Mouse (Mus musculus): ENCODE measurements around the gene Fam19a2. TPM values are rescaled to one million over a fixed set of nuclear protein-coding genes. Genes with fewer than 3 reads are reported as not detected.

The Fam19a2 gene
- polyA plus RNA-seq, 1 experiment, result 0.01 TPM

DNA sequence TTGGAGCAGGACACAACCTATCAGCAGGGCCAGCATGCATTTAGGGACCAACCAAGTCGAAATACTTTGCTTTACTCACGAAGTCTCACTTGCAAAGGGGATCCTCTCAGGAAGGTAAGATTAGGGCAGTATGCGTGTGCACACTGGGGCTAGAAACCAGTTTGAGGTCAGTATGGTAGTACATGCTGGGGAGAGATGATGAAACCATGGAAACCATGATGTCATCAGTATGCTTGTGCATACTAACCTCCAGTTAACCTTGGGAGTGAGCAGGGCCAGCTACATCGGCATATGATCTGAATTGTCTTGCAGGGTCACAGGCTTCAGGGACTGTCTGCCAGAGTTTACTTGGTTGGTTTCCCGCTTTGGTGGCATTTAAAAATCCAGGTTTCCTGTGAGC, 77.5 kb downstream of the Fam19a2 start:
- TF ChIP-seq MYOD1 (IDR thresholded peaks at IDR 0.05; ENCODE audit: control insufficient read depth in 1 of 3, insufficient read length in 2 of 3, low read depth in 2 of 3), result no peak
- TF ChIP-seq CEBPB (IDR thresholded peaks at IDR 0.05; ENCODE audit: insufficient read depth, poor library complexity, severe bottlenecking), result no peak
- TF ChIP-seq E2F4 (IDR thresholded peaks at IDR 0.05; ENCODE audit: insufficient read depth), result no peak
- TF ChIP-seq MAX (IDR thresholded peaks at IDR 0.05; ENCODE audit: low read depth), result no peak
- no peak for TF ChIP-seq POLR2AphosphoS2 (IDR thresholded peaks at IDR 0.05; ENCODE audit: insufficient read length, low read depth)
- no peak for TF ChIP-seq MYOG (IDR thresholded peaks at IDR 0.05; ENCODE audit: control insufficient read depth in 1 of 3, insufficient read depth in 1 of 3, insufficient read length in 2 of 3, low read depth in 2 of 3)
- no peak for TF ChIP-seq SRF (IDR thresholded peaks at IDR 0.05; ENCODE audit: control insufficient read depth, insufficient read length, low read depth)
- no peak for TF ChIP-seq TCF3 (IDR thresholded peaks at IDR 0.05; ENCODE audit: insufficient read length, low read depth)
- TF ChIP-seq TCF12 (IDR thresholded peaks at IDR 0.05; ENCODE audit: insufficient read depth, poor library complexity, severe bottlenecking), result no peak
- no peak overlapping the region for H3K4me3 ChIP-seq
- H3K36me3 ChIP-seq (ENCODE audit: control insufficient read depth, insufficient read depth), result no peaks in the 10 kb centered on the region
- H3K79me2 ChIP-seq (ENCODE audit: control insufficient read depth, insufficient read depth), result no peaks in the 10 kb centered on the region
- H3K4me2 ChIP-seq (ENCODE audit: low read depth), result no peak overlapping the region
- H3K27me3 ChIP-seq (ENCODE audit: control insufficient read depth, insufficient read depth, insufficient read length), result no peaks in the 10 kb centered on the region
- no peak overlapping the region for H3ac ChIP-seq (ENCODE audit: control insufficient read depth, insufficient read length)

DNA sequence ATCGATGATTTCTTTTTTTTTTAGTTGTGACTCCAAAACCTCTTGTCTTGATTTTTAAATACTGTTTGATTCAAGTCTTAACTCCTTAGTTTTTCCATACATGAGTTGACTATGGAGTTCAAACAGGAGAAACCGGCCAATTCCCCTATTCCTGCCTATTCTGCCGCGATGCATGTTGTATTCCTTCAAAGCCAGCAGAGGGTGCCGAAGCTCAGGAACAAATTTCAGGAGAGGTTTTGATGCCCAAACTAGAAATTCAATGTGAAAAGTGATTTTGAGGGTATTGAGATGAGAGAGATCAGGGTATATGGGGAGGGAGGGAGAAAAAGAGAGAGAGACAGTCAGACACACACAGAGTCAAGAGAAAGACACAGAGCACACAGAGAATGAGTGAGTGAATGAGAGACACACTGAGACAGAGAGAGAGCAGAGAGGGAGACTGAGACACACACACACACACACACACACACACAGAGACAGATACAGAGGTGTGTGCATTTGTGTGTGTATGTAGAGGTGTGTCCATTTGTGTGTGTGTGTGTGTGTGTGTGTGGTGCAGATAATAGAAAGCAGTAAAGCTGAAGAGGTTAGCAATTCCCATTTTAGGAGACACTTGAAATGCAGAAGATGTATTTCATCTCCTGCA, 78.9 kb downstream of the Fam19a2 start:
- H3K36me3 ChIP-seq (ENCODE audit: control insufficient read depth, insufficient read depth), result no peaks in the 10 kb centered on the region
- no peaks in the 10 kb centered on the region for H3K79me2 ChIP-seq (ENCODE audit: control insufficient read depth, insufficient read depth)
- TF ChIP-seq SRF (IDR thresholded peaks at IDR 0.05; ENCODE audit: control insufficient read depth, insufficient read length, low read depth), result no peak
- TF ChIP-seq USF1 (IDR thresholded peaks at IDR 0.05; ENCODE audit: low read depth), result no peak
- no peak for TF ChIP-seq REST (IDR thresholded peaks at IDR 0.05; ENCODE audit: insufficient read depth, insufficient read length)
- no peak for TF ChIP-seq MYOG (IDR thresholded peaks at IDR 0.05; ENCODE audit: control insufficient read depth in 1 of 3, insufficient read depth in 1 of 3, insufficient read length in 2 of 3, low read depth in 2 of 3)
- no peak overlapping the region for H3K4me2 ChIP-seq (ENCODE audit: low read depth)
- no peaks in the 10 kb centered on the region for H3K27me3 ChIP-seq (ENCODE audit: control insufficient read depth, insufficient read depth, insufficient read length)
- no peak overlapping the region for H3K4me3 ChIP-seq
- H3ac ChIP-seq (ENCODE audit: control insufficient read depth, insufficient read length), result no peak overlapping the region

DNA sequence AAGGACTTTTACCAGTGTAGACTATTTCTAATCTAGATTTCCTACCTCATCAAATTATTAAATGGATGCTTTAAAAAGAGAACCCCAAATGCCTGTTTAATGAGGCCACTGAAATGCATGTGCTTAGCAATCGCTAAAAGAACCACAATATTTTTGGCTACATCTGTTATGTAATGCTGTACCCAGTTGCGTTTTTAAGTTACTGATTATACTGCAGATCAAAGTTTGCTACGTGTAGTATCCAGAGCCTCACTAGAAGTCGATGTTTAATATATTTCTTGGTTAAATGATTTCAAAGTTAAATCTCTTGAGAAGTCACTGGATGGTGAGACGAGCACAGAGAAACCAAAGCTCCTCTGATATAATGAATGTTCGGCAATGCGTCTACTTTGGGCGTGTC, 82.5 kb downstream of the Fam19a2 start:
- Histone ChIP-seq H3K79me2 (ENCODE audit: control insufficient read depth, insufficient read depth) (no peaks in the 10 kb centered on the region), H3K4me2 (ENCODE audit: low read depth) (no peak overlapping the region), H3K27me3 (ENCODE audit: control insufficient read depth, insufficient read depth, insufficient read length) (no peaks in the 10 kb centered on the region), H3K4me3 (no peak overlapping the region), H3ac (ENCODE audit: control insufficient read depth, insufficient read length) (no peak overlapping the region), H3K36me3 (ENCODE audit: control insufficient read depth, insufficient read depth) (no peaks in the 10 kb centered on the region)
- no peak for TF ChIP-seq REST (IDR thresholded peaks at IDR 0.05; ENCODE audit: insufficient read depth, insufficient read length)
- TF ChIP-seq POLR2AphosphoS2 (IDR thresholded peaks at IDR 0.05; ENCODE audit: insufficient read length, low read depth), result no peak
- no peak for TF ChIP-seq CEBPB (IDR thresholded peaks at IDR 0.05; ENCODE audit: insufficient read depth, poor library complexity, severe bottlenecking)
- no peak for TF ChIP-seq TCF12 (IDR thresholded peaks at IDR 0.05; ENCODE audit: insufficient read depth, poor library complexity, severe bottlenecking)
- no peak for TF ChIP-seq MYOD1 (IDR thresholded peaks at IDR 0.05; ENCODE audit: control insufficient read depth in 1 of 3, insufficient read length in 2 of 3, low read depth in 2 of 3)
- TF ChIP-seq MAX (IDR thresholded peaks at IDR 0.05; ENCODE audit: low read depth), result no peak
- no peak for TF ChIP-seq TCF3 (IDR thresholded peaks at IDR 0.05; ENCODE audit: insufficient read length, low read depth)
- TF ChIP-seq SRF (IDR thresholded peaks at IDR 0.05; ENCODE audit: control insufficient read depth, insufficient read length, low read depth), result no peak
- TF ChIP-seq MYOG (IDR thresholded peaks at IDR 0.05; ENCODE audit: control insufficient read depth in 1 of 3, insufficient read depth in 1 of 3, insufficient read length in 2 of 3, low read depth in 2 of 3), result no peak
- TF ChIP-seq POLR2A (IDR thresholded peaks at IDR 0.05; ENCODE audit: insufficient read length, low read depth), result no peak
- TF ChIP-seq E2F4 (IDR thresholded peaks at IDR 0.05; ENCODE audit: insufficient read depth), result no peak
- no peak for TF ChIP-seq USF1 (IDR thresholded peaks at IDR 0.05; ENCODE audit: low read depth)

DNA sequence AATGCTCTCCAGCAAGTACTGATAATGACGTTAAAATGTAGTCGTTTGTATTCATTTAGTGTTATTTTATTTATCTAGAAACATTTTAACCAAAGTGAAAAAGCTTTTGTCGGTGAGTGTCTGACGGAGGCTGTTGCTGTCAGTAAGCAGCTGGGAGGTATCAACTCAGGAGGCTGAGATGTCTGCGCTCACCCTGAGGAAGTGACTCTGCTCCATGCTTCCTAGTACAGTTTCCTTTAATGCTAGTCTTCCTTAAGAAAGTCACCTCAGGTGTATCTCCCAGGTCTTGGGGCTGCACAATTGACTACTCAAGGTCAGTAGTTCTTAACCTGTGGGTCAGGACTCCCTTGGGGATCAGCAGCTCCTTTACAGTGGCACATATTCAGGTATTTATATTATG, 89.9 kb downstream of the Fam19a2 start:
- H3K36me3 ChIP-seq (ENCODE audit: control insufficient read depth, insufficient read depth), result no peaks in the 10 kb centered on the region
- no peak for TF ChIP-seq TCF3 (IDR thresholded peaks at IDR 0.05; ENCODE audit: insufficient read length, low read depth)
- TF ChIP-seq MYOG (IDR thresholded peaks at IDR 0.05; ENCODE audit: control insufficient read depth in 1 of 3, insufficient read depth in 1 of 3, insufficient read length in 2 of 3, low read depth in 2 of 3), result no peak
- no peak for TF ChIP-seq MAX (IDR thresholded peaks at IDR 0.05; ENCODE audit: low read depth)
- TF ChIP-seq POLR2AphosphoS2 (IDR thresholded peaks at IDR 0.05; ENCODE audit: insufficient read length, low read depth), result no peak
- TF ChIP-seq POLR2A (IDR thresholded peaks at IDR 0.05; ENCODE audit: insufficient read length, low read depth), result no peak
- no peak for TF ChIP-seq SRF (IDR thresholded peaks at IDR 0.05; ENCODE audit: control insufficient read depth, insufficient read length, low read depth)
- TF ChIP-seq CEBPB (IDR thresholded peaks at IDR 0.05; ENCODE audit: insufficient read depth, poor library complexity, severe bottlenecking), result no peak
- no peak for TF ChIP-seq REST (IDR thresholded peaks at IDR 0.05; ENCODE audit: insufficient read depth, insufficient read length)
- TF ChIP-seq E2F4 (IDR thresholded peaks at IDR 0.05; ENCODE audit: insufficient read depth), result no peak
- TF ChIP-seq TCF12 (IDR thresholded peaks at IDR 0.05; ENCODE audit: insufficient read depth, poor library complexity, severe bottlenecking), result no peak
- no peak for TF ChIP-seq USF1 (IDR thresholded peaks at IDR 0.05; ENCODE audit: low read depth)
- no peak for TF ChIP-seq MYOD1 (IDR thresholded peaks at IDR 0.05; ENCODE audit: control insufficient read depth in 1 of 3, insufficient read length in 2 of 3, low read depth in 2 of 3)
- no peaks in the 10 kb centered on the region for H3K79me2 ChIP-seq (ENCODE audit: control insufficient read depth, insufficient read depth)
- no peak overlapping the region for H3K4me3 ChIP-seq
- H3K4me2 ChIP-seq (ENCODE audit: low read depth), result no peak overlapping the region
- H3K27me3 ChIP-seq (ENCODE audit: control insufficient read depth, insufficient read depth, insufficient read length), result no peaks in the 10 kb centered on the region
- H3ac ChIP-seq (ENCODE audit: control insufficient read depth, insufficient read length), result no peak overlapping the region

DNA sequence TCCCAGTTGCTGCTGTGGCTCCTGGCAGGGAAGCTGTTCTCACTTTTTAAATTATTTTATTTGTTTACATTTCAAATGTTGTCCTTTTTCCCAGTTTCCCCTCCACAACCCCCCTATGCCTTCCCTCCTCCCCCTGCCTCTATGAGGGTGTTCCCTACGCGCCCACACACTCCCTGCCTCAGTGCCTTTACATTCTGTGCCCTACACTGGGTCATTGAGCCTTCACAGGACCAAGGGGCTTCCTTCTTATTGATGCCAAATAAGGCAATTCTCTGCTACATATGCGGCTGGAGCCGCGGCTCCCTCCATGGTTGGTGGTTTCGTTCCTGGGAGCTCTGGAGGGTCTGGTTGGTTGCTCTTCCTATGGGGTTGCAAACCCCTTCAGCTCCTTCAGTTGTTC, 93.2 kb downstream of the Fam19a2 start:
- Histone ChIP-seq H3K4me3 (no peak overlapping the region), H3K27me3 (ENCODE audit: control insufficient read depth, insufficient read depth, insufficient read length) (no peaks in the 10 kb centered on the region), H3K4me2 (ENCODE audit: low read depth) (no peak overlapping the region), H3ac (ENCODE audit: control insufficient read depth, insufficient read length) (no peak overlapping the region), H3K36me3 (ENCODE audit: control insufficient read depth, insufficient read depth) (no peaks in the 10 kb centered on the region), H3K79me2 (ENCODE audit: control insufficient read depth, insufficient read depth) (no peaks in the 10 kb centered on the region)
- TF ChIP-seq MAX (IDR thresholded peaks at IDR 0.05; ENCODE audit: low read depth) (no peak), TCF12 (IDR thresholded peaks at IDR 0.05; ENCODE audit: insufficient read depth, poor library complexity, severe bottlenecking) (no peak), MYOD1 (IDR thresholded peaks at IDR 0.05; ENCODE audit: control insufficient read depth in 1 of 3, insufficient read length in 2 of 3, low read depth in 2 of 3) (no peak), E2F4 (IDR thresholded peaks at IDR 0.05; ENCODE audit: insufficient read depth) (no peak), CEBPB (IDR thresholded peaks at IDR 0.05; ENCODE audit: insufficient read depth, poor library complexity, severe bottlenecking) (no peak), POLR2A (IDR thresholded peaks at IDR 0.05; ENCODE audit: insufficient read length, low read depth) (no peak), USF1 (IDR thresholded peaks at IDR 0.05; ENCODE audit: low read depth) (no peak), POLR2AphosphoS2 (IDR thresholded peaks at IDR 0.05; ENCODE audit: insufficient read length, low read depth) (no peak), SRF (IDR thresholded peaks at IDR 0.05; ENCODE audit: control insufficient read depth, insufficient read length, low read depth) (no peak), TCF3 (IDR thresholded peaks at IDR 0.05; ENCODE audit: insufficient read length, low read depth) (no peak), MYOG (IDR thresholded peaks at IDR 0.05; ENCODE audit: control insufficient read depth in 1 of 3, insufficient read depth in 1 of 3, insufficient read length in 2 of 3, low read depth in 2 of 3) (no peak)

All from myocyte (in vitro differentiated cells).